Mouse (Mus musculus) midbrain, embryonic 16.5 days (tissue): ENCODE measurements at regions not wholly inside any gene's neighbourhood (a gene's known extent, or its start where the extent isn't known, plus 50 kb on each side); places are given as distances from the start of the nearest gene placed in this dataset.

Source experiments
- ATAC-seq: fragments of 200-750 bp; cut with Nextera tagmentation; 2 replicates; pipeline ENCODE4 v1.8.0; 2017; ENCODE audit warnings: moderate TSS enrichment
- H3K27ac ChIP-seq: fragments of 300-500 bp; sonication (generic); 2 replicates; pipeline ENCODE4 v1.5.1; 2014; ENCODE audit warnings: mild to moderate bottlenecking, low read length, mixed read lengths
- H3K27me3 ChIP-seq: fragments of 300-500 bp; sonication (generic); 2 replicates; pipeline ENCODE4 v1.6.1; 2014; ENCODE audit warnings: low read depth, low read length, mixed read lengths; ENCODE audit not compliant: control insufficient read depth, insufficient read depth
- H3K36me3 ChIP-seq: fragments of 300-500 bp; sonication (generic); 2 replicates; pipeline ENCODE4 v1.6.1; 2014; ENCODE audit warnings: mild to moderate bottlenecking, low read length, moderate library complexity, mixed read lengths; ENCODE audit not compliant: control insufficient read depth, insufficient read depth
- H3K4me1 ChIP-seq: fragments of 300-500 bp; sonication (generic); 2 replicates; pipeline ENCODE4 v1.6.1; 2014; ENCODE audit warnings: mild to moderate bottlenecking, low read length, mixed read lengths; ENCODE audit not compliant: control insufficient read depth, insufficient read depth
- H3K4me2 ChIP-seq: fragments of 300-500 bp; sonication (generic); 2 replicates; pipeline ENCODE4 v1.6.1; 2014; ENCODE audit warnings: mild to moderate bottlenecking, low read length, mixed read lengths
- H3K4me3 ChIP-seq: fragments of 300-500 bp; sonication (generic); 2 replicates; pipeline ENCODE4 v1.5.1; 2014; ENCODE audit warnings: low read depth, mild to moderate bottlenecking, low read length, moderate library complexity, mixed read lengths
- H3K9ac ChIP-seq: fragments of 300-500 bp; sonication (generic); 2 replicates; pipeline ENCODE4 v1.6.1; 2014; ENCODE audit warnings: low read depth, low read length, mixed read lengths
- H3K9me3 ChIP-seq: fragments of 300-500 bp; sonication (generic); replicated peaks from 2 replicates; pipeline ENCODE4 v1.6.1; 2014; ENCODE audit warnings: mild to moderate bottlenecking, low read length, mixed read lengths; ENCODE audit not compliant: control insufficient read depth, poor library complexity, severe bottlenecking
- WGBS: fragments of 180-500 bp; shearing (Covaris S2); extraction: QIAGEN DNeasy Blood & Tissue Kit; methylation state at CpG from one replicate; pipeline ENCODE4 v1.1.7; 2014; 5-methylcytosine and 5-hydroxymethylcytosine counted together

DNA sequence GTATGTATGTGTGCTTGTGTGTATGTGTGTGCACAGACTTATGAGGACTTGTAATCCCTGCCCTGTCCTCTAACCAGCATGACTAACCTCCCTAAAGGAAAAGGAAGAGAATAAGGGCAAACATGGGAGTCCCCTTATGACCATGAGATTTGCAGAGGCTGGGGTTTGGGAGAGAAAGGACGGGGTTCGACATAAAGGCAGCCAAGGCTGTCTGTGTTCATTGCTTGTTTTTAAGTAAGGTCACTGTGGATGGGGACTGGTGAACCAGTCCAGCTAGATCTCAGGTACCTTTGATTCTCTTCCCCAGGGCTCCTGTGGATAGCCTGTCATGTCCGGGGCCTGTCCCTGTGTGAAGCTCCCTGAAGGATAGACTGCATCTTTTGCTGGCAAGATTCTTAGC lies 55.6 kb downstream of the Irf2bp2 start:
- Histone ChIP-seq H3K9ac (peak overlapping the region; percentile 51; the same call in 1 of the 2 replicates), H3K4me2 (peak overlapping the region; percentile 30)
- ATAC-seq, result peak; percentile 27; the same call in 1 of the 2 replicates

DNA sequence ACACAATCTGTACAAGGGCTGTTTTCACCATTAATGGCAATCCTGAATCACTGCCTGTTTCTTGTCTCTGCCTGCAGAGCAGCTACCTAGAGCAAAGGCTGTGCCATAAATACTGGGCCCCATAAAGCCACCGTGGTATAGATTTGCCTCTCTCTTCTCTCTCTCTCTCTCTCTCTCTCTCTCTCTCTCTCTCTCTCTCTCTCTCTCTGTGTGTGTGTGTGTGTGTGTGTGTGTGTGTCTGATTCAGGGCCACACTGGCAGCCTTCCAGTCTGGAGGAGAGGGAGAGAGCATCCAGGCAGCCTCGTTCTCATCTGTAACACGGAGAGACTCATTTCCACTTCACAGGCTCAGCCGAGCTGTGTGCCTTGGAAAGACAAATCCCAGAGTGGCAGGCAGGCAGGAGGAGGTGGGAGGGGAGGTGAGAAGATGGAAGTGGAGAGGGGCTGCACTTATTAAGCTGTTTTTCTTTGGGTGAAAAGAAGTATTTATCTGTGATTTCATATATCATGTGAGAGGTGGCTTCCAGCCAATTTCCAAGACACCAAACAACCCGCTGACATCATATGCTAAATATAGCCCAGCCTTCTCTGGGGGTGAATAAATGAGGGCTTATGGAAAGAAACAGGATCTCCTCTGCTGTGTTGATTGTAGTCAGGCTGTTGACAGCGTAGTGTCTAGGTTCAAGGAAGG lies 56.7 kb downstream of the Irf2bp2 start:
- Histone ChIP-seq H3K27ac (peak overlapping the region; percentile 99), H3K4me3 (no peak overlapping the region), H3K4me2 (peak overlapping the region; percentile 19; the same call in 1 of the 2 replicates), H3K9me3 (no peaks in the 10 kb centered on the region), H3K36me3 (no peaks in the 10 kb centered on the region), H3K4me1 (peaks cover 50% of the 10 kb centered on the region), H3K27me3 (no peaks in the 10 kb centered on the region), H3K9ac (peak overlapping the region; percentile 52)
- 0% methylated on average over 6 of the region's 6 CpGs for WGBS
- ATAC-seq, result peak; percentile 86

More for the DNA sequence above, 55.6 kb downstream of the Irf2bp2 start:
- no peak overlapping the region for H3K4me3 ChIP-seq
- peak overlapping the region; percentile 99 for H3K27ac ChIP-seq
- no peaks in the 10 kb centered on the region for H3K9me3 ChIP-seq
- peaks cover 50% of the 10 kb centered on the region for H3K4me1 ChIP-seq
- 3% methylated on average over 3 of the region's 3 CpGs for WGBS
- no peaks in the 10 kb centered on the region for H3K36me3 ChIP-seq
- H3K27me3 ChIP-seq, result no peaks in the 10 kb centered on the region

DNA sequence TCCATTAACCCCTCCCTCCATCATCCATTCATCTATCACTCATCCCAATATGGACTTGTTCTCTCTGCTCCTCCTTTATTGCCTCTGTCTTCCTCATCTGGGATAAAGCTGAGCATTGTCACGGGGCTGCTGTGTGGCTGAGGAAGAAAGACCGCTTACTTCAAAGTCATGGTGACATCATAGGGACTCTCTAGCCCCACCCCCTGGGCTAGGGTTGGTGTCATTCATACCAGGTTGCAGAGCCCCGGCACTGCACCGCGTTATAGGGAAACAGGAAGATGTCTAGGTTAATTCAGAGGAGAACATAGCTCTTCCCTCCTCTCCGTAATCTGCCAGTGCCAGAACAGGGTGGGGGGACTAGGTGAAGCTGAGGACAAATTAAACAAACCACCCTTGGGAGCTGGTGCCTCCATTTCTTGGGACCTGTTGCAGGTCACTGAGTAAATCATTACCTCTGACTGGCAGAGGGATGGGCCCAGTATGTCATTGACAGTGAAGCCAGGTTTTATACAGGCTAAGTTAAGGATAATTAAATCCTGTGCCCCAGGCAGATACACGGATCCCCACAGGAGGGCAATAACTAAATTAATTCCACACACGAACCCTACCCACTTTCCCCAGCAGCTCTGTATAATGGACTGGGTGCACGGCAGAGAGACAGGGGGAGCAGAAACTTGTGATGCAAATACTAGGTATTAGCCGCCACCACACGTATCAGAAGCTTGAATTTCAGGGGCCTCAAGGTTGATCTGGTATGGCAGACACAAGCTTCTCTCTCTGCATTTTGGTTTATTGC lies 57.5 kb downstream of the Irf2bp2 start:
- H3K9ac ChIP-seq, result peak overlapping the region; percentile 52
- 7% methylated on average over 11 of the region's 11 CpGs for WGBS
- no peaks in the 10 kb centered on the region for H3K9me3 ChIP-seq
- peak overlapping the region; percentile 19; the same call in 1 of the 2 replicates for H3K4me2 ChIP-seq
- peak; percentile 38 for ATAC-seq
- H3K4me1 ChIP-seq, result peaks cover 50% of the 10 kb centered on the region
- H3K27ac ChIP-seq, result peak overlapping the region; percentile 99
- no peaks in the 10 kb centered on the region for H3K36me3 ChIP-seq
- H3K27me3 ChIP-seq, result no peaks in the 10 kb centered on the region
- H3K4me3 ChIP-seq, result no peak overlapping the region

DNA sequence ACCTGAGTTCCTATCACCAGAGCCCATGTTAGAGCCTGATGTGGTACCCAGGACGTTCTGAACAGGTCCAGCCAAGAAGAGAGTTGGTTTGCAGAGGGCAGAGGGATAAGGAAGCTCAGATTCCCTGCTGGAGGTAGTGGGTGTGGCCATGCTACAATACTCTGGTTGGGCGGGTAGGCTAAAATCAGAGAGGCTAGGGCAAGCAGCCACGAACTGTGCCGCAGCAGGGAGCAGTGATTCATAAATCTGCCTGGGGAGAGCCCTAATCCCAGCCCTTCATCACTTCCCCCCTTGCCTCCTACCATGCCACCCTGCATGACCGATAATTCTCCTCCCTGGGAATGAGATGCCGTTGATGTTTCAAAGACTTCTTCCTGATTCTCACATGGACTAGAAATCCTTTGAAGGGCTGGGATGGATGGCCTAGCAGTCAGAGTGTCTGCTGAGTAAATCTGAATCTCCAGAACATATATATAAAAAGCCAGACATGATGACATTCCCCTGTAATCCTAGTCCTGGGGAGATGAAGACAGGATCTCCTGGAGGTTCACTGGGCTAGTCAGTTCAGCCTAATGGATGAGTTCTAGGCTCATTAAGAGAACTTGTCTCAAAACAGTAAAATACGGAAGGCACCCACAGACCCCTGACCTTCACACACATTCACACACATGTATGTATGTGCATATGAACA lies 57.6 kb upstream of the Tarbp1 start:
- WGBS, result 33% methylated on average over 7 of the region's 7 CpGs
- Histone ChIP-seq H3K27ac (no peak overlapping the region), H3K9ac (no peak overlapping the region), H3K4me1 (peaks cover 20% of the 10 kb centered on the region), H3K9me3 (no peaks in the 10 kb centered on the region), H3K4me3 (no peak overlapping the region), H3K27me3 (no peaks in the 10 kb centered on the region), H3K36me3 (no peaks in the 10 kb centered on the region), H3K4me2 (no peak overlapping the region)
- ATAC-seq, result no peak

DNA sequence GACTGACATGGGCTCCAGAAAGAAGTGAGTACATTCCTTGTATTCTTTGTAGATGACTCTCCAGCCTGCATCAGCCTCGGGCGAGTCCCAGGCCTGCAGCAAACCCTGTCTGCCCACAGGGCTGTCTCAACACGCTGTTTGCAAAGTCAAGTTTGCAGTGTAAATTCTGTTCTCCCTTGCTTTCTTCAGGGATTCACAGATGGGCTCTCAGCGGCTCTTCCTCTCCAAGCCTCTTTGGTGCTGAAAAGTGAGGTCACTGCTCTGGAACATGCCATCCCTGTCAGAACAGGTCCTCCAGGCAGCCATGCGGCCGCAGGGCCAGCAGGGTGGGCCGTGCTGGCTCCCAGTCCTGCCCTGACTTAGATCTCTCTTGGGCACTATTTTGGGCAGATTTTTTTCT lies 56.6 kb upstream of the Tarbp1 start:
- Histone ChIP-seq H3K4me2 (no peak overlapping the region), H3K4me1 (peaks cover 10% of the 10 kb centered on the region), H3K27ac (no peak overlapping the region), H3K9me3 (no peaks in the 10 kb centered on the region), H3K4me3 (no peak overlapping the region), H3K27me3 (no peaks in the 10 kb centered on the region), H3K9ac (no peak overlapping the region), H3K36me3 (no peaks in the 10 kb centered on the region)
- 86% methylated on average over 7 of the region's 7 CpGs for WGBS
- no peak for ATAC-seq

DNA sequence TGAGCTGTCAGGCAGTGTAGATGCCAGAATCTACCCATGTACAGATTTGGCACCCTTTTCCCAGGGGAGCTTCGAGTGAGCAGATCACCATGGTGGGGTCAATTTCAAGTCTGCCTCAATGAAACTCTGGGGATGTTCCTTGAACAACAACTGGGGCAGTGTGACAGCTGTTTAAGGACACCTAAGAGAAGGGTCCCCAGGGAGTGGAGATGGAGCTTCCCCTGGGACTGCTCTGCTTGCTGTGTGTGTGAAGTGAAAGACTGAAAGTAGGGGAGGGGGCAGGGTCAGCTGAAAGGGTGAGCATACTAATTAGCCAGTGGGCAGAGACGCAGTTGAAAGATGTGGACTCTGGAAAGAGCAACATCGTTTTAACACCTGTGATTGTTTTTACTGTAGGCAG lies 54.5 kb upstream of the Tarbp1 start:
- no peak for ATAC-seq
- Histone ChIP-seq H3K9ac (no peak overlapping the region), H3K4me1 (peaks cover 7% of the 10 kb centered on the region), H3K27ac (no peak overlapping the region), H3K4me3 (no peak overlapping the region), H3K27me3 (no peaks in the 10 kb centered on the region), H3K36me3 (no peaks in the 10 kb centered on the region), H3K9me3 (no peaks in the 10 kb centered on the region), H3K4me2 (no peak overlapping the region)
- WGBS, result 48% methylated on average over 3 of the region's 3 CpGs

DNA sequence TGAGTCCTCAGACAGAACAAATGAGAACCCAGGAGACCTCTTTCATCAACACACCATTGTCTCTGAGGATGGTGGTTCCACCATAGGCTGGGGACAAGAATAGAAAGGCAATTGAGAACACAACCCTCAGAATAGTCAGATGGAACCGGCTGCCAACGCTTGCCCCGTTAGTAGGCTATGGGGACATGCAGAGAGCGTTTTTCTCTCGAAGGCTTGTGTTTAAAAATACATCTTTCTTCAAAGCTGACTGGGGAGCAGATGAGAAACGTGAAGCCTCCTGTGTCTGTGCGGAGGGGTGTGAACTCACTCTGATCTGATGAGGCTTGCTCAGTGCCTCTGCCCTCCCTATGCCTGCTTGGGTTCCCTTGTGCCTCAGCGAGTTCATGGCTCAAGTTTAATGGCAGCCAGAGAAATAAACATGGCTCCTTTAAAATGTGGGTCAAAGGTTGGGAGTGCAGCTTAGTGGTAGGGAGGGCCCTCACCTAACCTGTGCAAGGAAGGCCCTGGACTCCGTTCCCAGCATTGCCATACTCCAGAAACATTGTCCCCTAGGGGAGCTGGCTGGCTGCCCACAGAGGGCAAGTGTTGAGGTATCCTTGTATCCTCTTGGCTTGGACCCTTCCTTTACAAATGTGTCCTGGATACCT lies 53.7 kb upstream of the Tarbp1 start:
- H3K9ac ChIP-seq, result no peak overlapping the region
- 74% methylated on average over 9 of the region's 9 CpGs for WGBS
- no peaks in the 10 kb centered on the region for H3K27me3 ChIP-seq
- no peaks in the 10 kb centered on the region for H3K9me3 ChIP-seq
- H3K36me3 ChIP-seq, result no peaks in the 10 kb centered on the region
- no peak overlapping the region for H3K4me3 ChIP-seq
- ATAC-seq, result no peak
- H3K4me1 ChIP-seq, result peaks cover 9% of the 10 kb centered on the region
- no peak overlapping the region for H3K27ac ChIP-seq
- H3K4me2 ChIP-seq, result no peak overlapping the region

DNA sequence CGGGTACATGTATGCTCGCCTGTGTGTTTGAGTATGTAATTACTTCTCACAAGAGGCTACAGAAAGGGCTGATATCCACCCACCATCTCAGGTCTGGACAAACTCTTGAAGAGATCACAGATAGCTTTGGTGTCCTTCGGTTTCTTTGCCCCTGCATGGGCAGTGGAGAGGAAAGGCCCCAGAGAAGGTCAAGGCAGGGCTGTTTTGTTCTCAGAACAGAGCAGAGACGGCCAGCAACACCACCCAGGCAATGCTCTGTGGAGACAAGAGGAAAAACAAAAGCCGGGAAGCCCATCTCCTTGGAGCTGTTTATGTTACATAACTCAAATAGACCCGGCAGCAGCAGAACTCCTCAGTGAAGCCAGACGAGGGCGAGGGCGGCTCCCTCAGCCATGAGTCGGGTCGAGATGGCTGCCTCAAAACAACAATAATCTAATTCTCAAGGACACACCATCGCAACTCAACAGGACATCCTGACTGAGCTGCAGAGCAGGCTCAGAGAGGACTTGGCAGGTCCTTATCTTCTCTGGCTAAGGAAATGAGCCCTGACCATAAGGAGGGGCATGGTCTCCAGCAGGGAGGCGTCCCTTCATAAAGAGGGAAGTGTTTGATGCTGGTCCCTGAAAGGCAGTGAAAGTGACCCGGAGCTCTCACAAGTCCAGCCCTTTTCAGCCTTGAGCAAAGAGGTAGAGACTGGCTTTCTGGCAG lies 52.2 kb upstream of the Tarbp1 start:
- H3K27me3 ChIP-seq, result no peaks in the 10 kb centered on the region
- H3K9ac ChIP-seq, result no peak overlapping the region
- no peak for ATAC-seq
- H3K4me2 ChIP-seq, result no peak overlapping the region
- H3K4me1 ChIP-seq, result peaks cover 9% of the 10 kb centered on the region
- H3K27ac ChIP-seq, result no peak overlapping the region
- H3K36me3 ChIP-seq, result no peaks in the 10 kb centered on the region
- WGBS, result 67% methylated on average over 14 of the region's 14 CpGs
- H3K4me3 ChIP-seq, result no peak overlapping the region
- no peaks in the 10 kb centered on the region for H3K9me3 ChIP-seq
